Mouse (Mus musculus) layer of hippocampus, adult 18-20 months (tissue): ENCODE measurements around the gene Cdc42bpg. TPM values are rescaled to one million over a fixed set of nuclear protein-coding genes. Genes with fewer than 3 reads are reported as not detected.

Experiments used
- DNase-seq, 2 experiments: peaks; one replicate each; pipeline ENCODE4 v3.0.0; 2022; ENCODE audit warnings: low spot score in 2 of 2
- long read RNA-seq: library from polyadenylated mRNA; stranded (forward); transcript quantifications from one replicate; pipeline ENCODE4 v2.0.0, GENCODE M21; 2021
- total RNA-seq, 2 experiments: library from RNA; stranded (reverse); gene quantifications; 2 replicates each; pipeline ENCODE4 v1.2.3; 2021

Gene Cdc42bpg
- 1 to 10 TPM; 4.8 to 5.6 TPM for total RNA-seq
- long read RNA-seq, partial matches to known transcripts = 0 of 1 reads
- long read RNA-seq, other reads (novel, unspliced or antisense) = 1 of 1 reads

GRCm38 (mm10) chr19:6306137-6306551 is at the start of gene Cdc42bpg:
TSS of gene Cdc42bpg (plus strand) at chr19:6306456.
- DNase-seq = no peak

GRCm38 (mm10) chr19:6260428-6260827 is 45.8 kb upstream of the Cdc42bpg start:
- DNase-seq = no peak

- no peak for DNase-seq
These were observed 45.3 kb upstream of the Cdc42bpg start for GRCm38 (mm10) chr19:6260946-6261345.

GRCm38 (mm10) chr19:6261379-6261778 is 44.9 kb upstream of the Cdc42bpg start:
- no peak for DNase-seq

GRCm38 (mm10) chr19:6262222-6262621 is 44.0 kb upstream of the Cdc42bpg start:
- DNase-seq = peak in 1 of 2 experiments; percentile 73

- no peak for DNase-seq
These were observed 43.3 kb upstream of the Cdc42bpg start for GRCm38 (mm10) chr19:6262839-6263433.

GRCm38 (mm10) chr19:6264200-6264599 is 42.1 kb upstream of the Cdc42bpg start:
- no peak for DNase-seq

- DNase-seq = no peak
These were observed 41.3 kb upstream of the Cdc42bpg start for GRCm38 (mm10) chr19:6264945-6265344.

GRCm38 (mm10) chr19:6265727-6266182 is 40.5 kb upstream of the Cdc42bpg start:
- DNase-seq = no peak

- DNase-seq = no peak
These were observed 38.7 kb upstream of the Cdc42bpg start for GRCm38 (mm10) chr19:6267306-6268169.

GRCm38 (mm10) chr19:6268170-6268528 is 38.1 kb upstream of the Cdc42bpg start:
- peak; percentile 59 to 89 for DNase-seq

GRCm38 (mm10) chr19:6268670-6269132 is 37.6 kb upstream of the Cdc42bpg start:
- DNase-seq = no peak

GRCm38 (mm10) chr19:6269798-6270475 is 36.3 kb upstream of the Cdc42bpg start:
- DNase-seq = no peak

GRCm38 (mm10) chr19:6270661-6271060 is 35.6 kb upstream of the Cdc42bpg start:
- DNase-seq = no peak

GRCm38 (mm10) chr19:6271206-6271605 is 35.0 kb upstream of the Cdc42bpg start:
- no peak for DNase-seq

- DNase-seq = no peak
These were observed 34.2 kb upstream of the Cdc42bpg start for GRCm38 (mm10) chr19:6272053-6272452.

- DNase-seq = peak in 1 of 2 experiments; percentile 77
These were observed 33.5 kb upstream of the Cdc42bpg start for GRCm38 (mm10) chr19:6272738-6273137.

GRCm38 (mm10) chr19:6273592-6273991 is 32.7 kb upstream of the Cdc42bpg start:
- DNase-seq = no peak

- no peak for DNase-seq
These were observed 32.2 kb upstream of the Cdc42bpg start for GRCm38 (mm10) chr19:6273998-6274608.

- DNase-seq = no peak
These were observed 30.4 kb upstream of the Cdc42bpg start for GRCm38 (mm10) chr19:6275740-6276389.
